ENCODE assay signal across 8 mouse cellular contexts in genomic region chr3:90465686-90466310, GRCm38 (mm10). TPM values are rescaled to one million over a fixed set of nuclear protein-coding genes. Genes with fewer than 3 reads are reported as not detected.
DNase-seq lines count a peak whose midpoint lies in the region; ATAC-seq and TF ChIP-seq lines count a peak whose summit lies in the region.

Gene Npr1, minus strand, starts transcription at chr3:90465866.

- H3K4me1 ChIP-seq in spleen, adult 2 months (ENCODE audit: control insufficient read depth, insufficient read depth, insufficient read length), result peaks cover 13% of the 10 kb centered on the region; the same call in 1 of the 2 replicates
- H3K4me1 ChIP-seq in embryonic facial prominence, embryonic 11.5 days (ENCODE audit: control insufficient read depth, insufficient read depth, low read length), result peaks cover 5% of the 10 kb centered on the region
- peaks cover 23% of the 10 kb centered on the region for H3K4me1 ChIP-seq in heart, embryonic 12.5 days (replicated peaks)
- H3K4me1 ChIP-seq in lung, embryonic 16.5 days (replicated peaks; ENCODE audit: control insufficient read depth, insufficient read depth, low read length), result peaks cover 6% of the 10 kb centered on the region

- H3K4me3 ChIP-seq in spleen, adult 2 months (ENCODE audit: extremely low read depth, insufficient read depth, insufficient read length), result peak within 1 kb of the TSS; percentile 58
- H3K4me3 ChIP-seq in embryonic facial prominence, embryonic 11.5 days (ENCODE audit: low read depth, low read length), result peak within 1 kb of the TSS; percentile 45
- peak within 1 kb of the TSS; percentile 50 for H3K4me3 ChIP-seq in heart, embryonic 12.5 days
- peak within 1 kb of the TSS; percentile 75 for H3K4me3 ChIP-seq in lung, embryonic 16.5 days (ENCODE audit: low read length)

- 0 out of 2 replicates have a peak, but pooled peaks have one; percentile 20 for ATAC-seq in embryonic facial prominence, embryonic 11.5 days (replicated peaks; ENCODE audit: insufficient number of reproducible peaks, low FRiP score, low TSS enrichment, low read depth)
- ATAC-seq in heart, embryonic 12.5 days (ENCODE audit: insufficient number of reproducible peaks, low FRiP score), result peak; percentile 57
- ATAC-seq in lung, embryonic 16.5 days (ENCODE audit: low read depth), result peak; percentile 69

- H3K27me3 ChIP-seq in spleen, adult 2 months (ENCODE audit: control insufficient read depth, insufficient read depth, low read length), result peaks cover 18% of the 10 kb centered on the region
- H3K27me3 ChIP-seq in embryonic facial prominence, embryonic 11.5 days (ENCODE audit: control insufficient read depth, insufficient read depth, low read length), result peaks cover 30% of the 10 kb centered on the region
- H3K27me3 ChIP-seq in heart, embryonic 12.5 days (replicated peaks), result peaks cover 44% of the 10 kb centered on the region
- peaks cover 7% of the 10 kb centered on the region for H3K27me3 ChIP-seq in lung, embryonic 16.5 days (ENCODE audit: control insufficient read depth, insufficient read depth, low read depth, low read length)

- no peaks in the 10 kb centered on the region for H3K36me3 ChIP-seq in spleen, adult 2 months (ENCODE audit: control insufficient read depth, insufficient read depth, low read length)
- no peaks in the 10 kb centered on the region for H3K36me3 ChIP-seq in embryonic facial prominence, embryonic 11.5 days (replicated peaks; ENCODE audit: control insufficient read depth, insufficient read depth, low read depth, low read length)
- H3K36me3 ChIP-seq in heart, embryonic 12.5 days, result no peaks in the 10 kb centered on the region
- no peaks in the 10 kb centered on the region for H3K36me3 ChIP-seq in lung, embryonic 16.5 days (ENCODE audit: control insufficient read depth, insufficient read depth, low read length)

- H3K9ac ChIP-seq in embryonic facial prominence, embryonic 11.5 days (replicated peaks; ENCODE audit: low read length), result peak within 1 kb of the TSS; percentile 51
- peak within 1 kb of the TSS; percentile 73 for H3K9ac ChIP-seq in heart, embryonic 12.5 days
- peak within 1 kb of the TSS; percentile 81 for H3K9ac ChIP-seq in lung, embryonic 16.5 days (ENCODE audit: low read length)

- H3K9me3 ChIP-seq in embryonic facial prominence, embryonic 11.5 days (replicated peaks; ENCODE audit: control insufficient read depth, low read length), result no peaks in the 10 kb centered on the region
- H3K9me3 ChIP-seq in heart, embryonic 12.5 days (replicated peaks), result no peaks in the 10 kb centered on the region
- H3K9me3 ChIP-seq in lung, embryonic 16.5 days (ENCODE audit: control insufficient read depth, low read length), result no peaks in the 10 kb centered on the region

- TF ChIP-seq POLR2A in spleen, adult 2 months (IDR thresholded peaks at IDR 0.05; ENCODE audit: low read depth, low read length), result no peak

- 2% methylated on average over 32 of the region's 49 CpGs for WGBS in spleen, adult 2 months
- under 1% methylated on average over 33 of the region's 49 CpGs for WGBS in embryonic facial prominence, embryonic 11.5 days
- WGBS in heart, embryonic 12.5 days, result under 1% methylated on average over 29 of the region's 49 CpGs
- WGBS in lung, embryonic 16.5 days, result under 1% methylated on average over 29 of the region's 49 CpGs

- H3K4me2 ChIP-seq in embryonic facial prominence, embryonic 11.5 days (ENCODE audit: low read depth, low read length), result peak within 1 kb of the TSS; percentile 79
- H3K4me2 ChIP-seq in heart, embryonic 12.5 days, result peak within 1 kb of the TSS; percentile 95
- H3K4me2 ChIP-seq in lung, embryonic 16.5 days (ENCODE audit: low read depth, low read length), result peak within 1 kb of the TSS; percentile 93

- no peak for TF ChIP-seq CTCF in spleen, adult 2 months (IDR thresholded peaks at IDR 0.05; ENCODE audit: extremely low read depth, insufficient read depth, insufficient read length, insufficient replicate concordance)

- H3K27ac ChIP-seq in spleen, adult 2 months (ENCODE audit: insufficient read depth, low read length), result peak within 1 kb of the TSS; percentile 29; the same call in 1 of the 2 replicates
- H3K27ac ChIP-seq in embryonic facial prominence, embryonic 11.5 days (replicated peaks; ENCODE audit: low read depth, low read length), result no peak within 1 kb of the TSS
- no peak within 1 kb of the TSS; the same call in 1 of the 2 replicates for H3K27ac ChIP-seq in heart, embryonic 12.5 days (ENCODE audit: poor library complexity, severe bottlenecking)
- H3K27ac ChIP-seq in lung, embryonic 16.5 days (ENCODE audit: low read length), result peak within 1 kb of the TSS; percentile 80

- no peak for DNase-seq in spleen, adult 2 months (ENCODE audit: low read depth in 1 of 2, low spot score in 2 of 2)
- DNase-seq in spleen, adult 18-20 months, result no peak
- peak; percentile 28 for DNase-seq in embryonic facial prominence, embryonic 11.5 days (ENCODE audit: low spot score)
- DNase-seq in kidney, adult 9 months, result peak; percentile 45
- DNase-seq in ovary, postnatal 10 days (ENCODE audit: low spot score), result peak; percentile 21
- DNase-seq in layer of hippocampus, postnatal 14 days (ENCODE audit: low spot score in 2 of 2), result no peak

RNA-seq across cellular contexts. Expression of gene Npr1, which starts in this region (rescaled TPM):
- 15.4 and 16.1 TPM in 2 replicates for polyA plus RNA-seq in spleen, adult 2 months (2012; rRNA removed)
- polyA plus RNA-seq in embryonic facial prominence, embryonic 11.5 days (2014; fragmentation: Nextera tagmentation; extraction: Ambion mirVana), result 1.7 and 3.0 TPM in 2 replicates
- 8.2 and 8.9 TPM in 2 replicates for polyA plus RNA-seq in heart, embryonic 12.5 days (2016; fragmentation: Nextera tagmentation; extraction: Ambion mirVana)
- polyA plus RNA-seq in lung, embryonic 16.5 days (2015; fragmentation: Nextera tagmentation; extraction: Ambion mirVana), result 24.3 and 25.0 TPM in 2 replicates
- total RNA-seq in layer of hippocampus, postnatal 14 days (2021), result 1 to 10 TPM; 4.2 to 6.5 TPM

Comparison
In these comparisons a context has a peak if more than half of its experiments do, and no peak if none do; other contexts are left out.
1. DNase-seq: peak in embryonic facial prominence, embryonic 11.5 days (single experiment), kidney, adult 9 months (single experiment) and ovary, postnatal 10 days (single experiment); none in spleen, adult 2 months (0 of 2), spleen, adult 18-20 months (0 of 2) and layer of hippocampus, postnatal 14 days (0 of 2).
2. H3K27ac ChIP-seq: peak in spleen, adult 2 months (single experiment) and lung, embryonic 16.5 days (single experiment); none in embryonic facial prominence, embryonic 11.5 days (single experiment) and heart, embryonic 12.5 days (single experiment).
3. Peak in every context shown above with its lines, with median percentiles within 50 percentile points of each other: H3K4me3 ChIP-seq, ATAC-seq, H3K4me2 ChIP-seq and H3K9ac ChIP-seq.